Mouse (Mus musculus) layer of hippocampus, adult 2 months (tissue): ENCODE results near the gene Gm29644. TPM values are rescaled to one million over a fixed set of nuclear protein-coding genes. Genes with fewer than 3 reads are reported as not detected.
"Not testable (repeated sequence)": the region's sequence is repeated elsewhere in the genome, so short reads cannot be mapped to it uniquely, and the experiment has no call there.

Experiments
- DNase-seq, 2 experiments: peaks; one replicate each; pipeline ENCODE4 v3.0.0; 2022; ENCODE audit warnings: low spot score in 2 of 2
- H3K27ac ChIP-seq: fragments of 200-600 bp; 2 replicates; pipeline ENCODE4 v1.8.1; 2022
- H3K4me3 ChIP-seq: fragments of 200-600 bp; 2 replicates; pipeline ENCODE4 v1.8.1; 2022; ENCODE audit warnings: mild to moderate bottlenecking
- long read RNA-seq, 2 experiments: library from polyadenylated mRNA; stranded (forward); transcript quantifications; one replicate each; pipeline ENCODE4 v2.0.0; 2021; ENCODE audit warnings: borderline mapping rate in 2 of 2
- total RNA-seq, 2 experiments: library from RNA; stranded (reverse); gene quantifications; 2 replicates each; pipeline ENCODE4 v1.2.3; 2021

Gene Gm29644
- not detected for total RNA-seq
- long read RNA-seq, experiment 1: 0 reads
- long read RNA-seq, experiment 2: 0 reads

- not testable (repeated sequence) for H3K27ac ChIP-seq, H3K4me3 ChIP-seq, DNase-seq
Measured at GRCm38 (mm10) chrY:70303187-70303586, at the start of gene Gm29644, which contains the start of gene Gm29423. TSS of gene Gm29644 (minus strand) at chrY:70303343. TSS of gene Gm29423 (minus strand) at chrY:70303287.

- H3K27ac ChIP-seq, DNase-seq, H3K4me3 ChIP-seq: not testable (repeated sequence)
Measured at GRCm38 (mm10) chrY:70273542-70273941, 29.6 kb downstream of the Gm29644 start, which contains the start of gene Gm21118. TSS of gene Gm21118 (minus strand) at chrY:70273642.

Other genes starting within 250 kb of the Gm29644 start
- gene Gm21118, start 29.7 kb downstream of the Gm29644 start, total RNA-seq: not detected
- not detected for gene Gm29423, start 56 bp downstream of the Gm29644 start, total RNA-seq
- not detected for gene Gm20888, start 138.5 kb upstream of the Gm29644 start, total RNA-seq